Mouse (Mus musculus) myocyte (in vitro differentiated cells): ENCODE data around the gene Tspan31. TPM values are rescaled to one million over a fixed set of nuclear protein-coding genes. Genes with fewer than 3 reads are reported as not detected.

Experiments
- H3K27me3 ChIP-seq: one replicate; pipeline ENCODE4 v1.6.1; 2011; ENCODE audit not compliant: control insufficient read depth, insufficient read depth, insufficient read length
- H3K36me3 ChIP-seq: one replicate; pipeline ENCODE4 v1.6.1; 2011; ENCODE audit not compliant: control insufficient read depth, insufficient read depth
- H3K4me2 ChIP-seq: one replicate; pipeline ENCODE4 v1.6.1; 2011; ENCODE audit warnings: low read depth, control low read depth
- H3K4me3 ChIP-seq: one replicate; pipeline ENCODE4 v1.5.1; 2011; ENCODE audit warnings: mild to moderate bottlenecking, control low read depth, moderate library complexity
- H3K79me2 ChIP-seq: one replicate; pipeline ENCODE4 v1.6.1; 2011; ENCODE audit not compliant: control insufficient read depth, insufficient read depth
- H3ac ChIP-seq: one replicate; pipeline ENCODE4 v1.6.1; 2011; ENCODE audit not compliant: control insufficient read depth, insufficient read length
- CEBPB ChIP-seq: IDR thresholded peaks from 2 replicates; pipeline ENCODE4 v1.6.1; 2011; ENCODE audit warnings: mild to moderate bottlenecking, moderate library complexity; ENCODE audit not compliant: poor library complexity, insufficient read depth, severe bottlenecking
- E2F4 ChIP-seq: IDR thresholded peaks from one replicate; pipeline ENCODE4 v1.6.1; 2011; ENCODE audit warnings: mild to moderate bottlenecking, control low read depth, moderate library complexity; ENCODE audit not compliant: insufficient read depth
- MAX ChIP-seq: IDR thresholded peaks from one replicate; pipeline ENCODE4 v1.6.1; 2011; ENCODE audit warnings: low read depth, mild to moderate bottlenecking, control low read depth
- MYOD1 ChIP-seq, 3 experiments: IDR thresholded peaks; one replicate each; pipeline ENCODE4 v1.6.1; 2011; ENCODE audit warnings: control low read depth in 2 of 3, low read depth in 2 of 3, mild to moderate bottlenecking in 2 of 3, moderate library complexity in 1 of 3; ENCODE audit not compliant: insufficient read length in 2 of 3, control insufficient read depth in 1 of 3
- MYOG ChIP-seq, 3 experiments: IDR thresholded peaks; one replicate each; pipeline ENCODE4 v1.6.1; 2011; ENCODE audit warnings: control low read depth in 2 of 3, low read depth in 2 of 3, mild to moderate bottlenecking in 2 of 3; ENCODE audit not compliant: insufficient read length in 2 of 3, control insufficient read depth in 1 of 3, insufficient read depth in 1 of 3
- POLR2A ChIP-seq: IDR thresholded peaks from one replicate; pipeline ENCODE4 v1.6.1; 2011; ENCODE audit warnings: low read depth, mild to moderate bottlenecking, control low read depth, moderate library complexity; ENCODE audit not compliant: insufficient read length
- POLR2AphosphoS2 ChIP-seq: IDR thresholded peaks from one replicate; pipeline ENCODE4 v1.6.1; 2011; ENCODE audit warnings: low read depth, control low read depth; ENCODE audit not compliant: insufficient read length
- REST ChIP-seq: IDR thresholded peaks from one replicate; pipeline ENCODE4 v1.6.1; 2011; ENCODE audit warnings: mild to moderate bottlenecking, control low read depth, moderate library complexity; ENCODE audit not compliant: insufficient read depth, insufficient read length
- SRF ChIP-seq: IDR thresholded peaks from one replicate; pipeline ENCODE4 v1.6.1; 2011; ENCODE audit warnings: low read depth; ENCODE audit not compliant: control insufficient read depth, insufficient read length
- TCF12 ChIP-seq: IDR thresholded peaks from one replicate; pipeline ENCODE4 v1.6.1; 2011; ENCODE audit warnings: mild to moderate bottlenecking, control low read depth; ENCODE audit not compliant: poor library complexity, insufficient read depth, severe bottlenecking
- TCF3 ChIP-seq: IDR thresholded peaks from one replicate; pipeline ENCODE4 v1.6.1; 2011; ENCODE audit warnings: low read depth, control low read depth; ENCODE audit not compliant: insufficient read length
- USF1 ChIP-seq: IDR thresholded peaks from one replicate; pipeline ENCODE4 v1.6.1; 2011; ENCODE audit warnings: low read depth, mild to moderate bottlenecking, control low read depth, moderate library complexity
- polyA plus RNA-seq: library from polyadenylated mRNA; unstranded; fragments of >200 nt; fragmentation: generic; extraction: Trizol; gene quantifications from one replicate; pipeline ENCODE4 v1.2.1, GENCODE M21; 2012; ENCODE audit warnings: missing spikeins

Gene Tspan31
- polyA plus RNA-seq: 139 TPM

DNA sequence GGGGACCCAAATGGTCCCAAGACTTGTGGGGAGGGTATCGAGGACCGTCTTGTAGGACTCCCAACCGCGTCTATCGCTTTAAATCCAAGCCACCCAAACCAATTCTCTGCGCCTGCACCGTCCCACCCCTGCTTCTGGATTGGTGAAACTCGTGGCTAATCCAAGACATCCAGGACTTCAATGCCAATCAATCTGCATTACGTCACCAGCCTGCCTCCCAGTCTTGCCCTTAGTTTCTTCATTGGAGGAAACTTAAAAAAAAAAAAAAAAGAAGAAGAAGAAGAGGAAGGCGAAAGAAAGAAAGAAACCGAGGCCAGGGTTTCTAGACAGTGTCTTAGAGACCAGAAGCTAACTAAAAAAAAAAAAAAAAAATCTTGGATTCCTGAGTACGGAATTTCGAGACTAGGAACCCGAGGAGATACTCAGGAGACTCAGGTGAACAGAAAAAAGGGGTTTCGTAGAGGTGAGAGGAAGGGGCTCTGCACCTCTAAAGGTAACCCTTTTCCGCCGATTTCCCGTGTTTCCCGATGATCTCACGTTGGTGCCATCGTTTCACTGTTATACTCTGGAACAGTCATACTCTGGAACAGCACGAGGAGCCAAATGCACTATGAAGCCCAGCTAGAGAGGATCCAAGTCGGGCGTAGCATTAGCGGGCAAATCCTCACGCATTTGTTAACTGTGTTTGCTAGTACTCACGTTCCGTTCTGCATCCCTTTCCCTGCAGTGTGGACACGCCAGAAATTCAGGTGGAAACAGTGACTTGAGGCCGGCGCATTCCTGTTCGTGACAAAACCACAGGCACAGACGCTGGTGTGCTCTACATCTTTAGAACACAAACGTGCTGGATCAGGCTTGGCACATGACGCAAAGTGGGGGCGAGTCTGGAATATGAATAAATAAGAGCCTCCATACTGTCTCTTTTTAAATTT lies at the start of gene Tspan31:
Tspan31 (minus strand) TSS at position 75 of the 932 bp plus-strand sequence.
- H3K4me2 ChIP-seq: peak within 1 kb of the TSS; percentile 97
- peaks cover 27% of the 10 kb centered on the region for H3K36me3 ChIP-seq
- peak within 1 kb of the TSS; percentile 98 for H3K4me3 ChIP-seq
- TF ChIP-seq USF1 (no peak), TCF3 (no peak), POLR2AphosphoS2 (peak; percentile 81), TCF12 (no peak), E2F4 (no peak), MYOD1 (IDR thresholded peaks at IDR 0.05; ENCODE audit: control insufficient read depth in 1 of 3, insufficient read length in 2 of 3, low read depth in 2 of 3) (no peak), REST (no peak), CEBPB (peak; percentile 47; the same call in 1 of the 2 replicates), MAX (no peak), POLR2A (peak; percentile 29), MYOG (IDR thresholded peaks at IDR 0.05; ENCODE audit: control insufficient read depth in 1 of 3, insufficient read depth in 1 of 3, insufficient read length in 2 of 3, low read depth in 2 of 3) (no peak), SRF (no peak)
- H3ac ChIP-seq: peak within 1 kb of the TSS; percentile 41
- no peaks in the 10 kb centered on the region for H3K27me3 ChIP-seq
- H3K79me2 ChIP-seq: peaks cover 23% of the 10 kb centered on the region

DNA sequence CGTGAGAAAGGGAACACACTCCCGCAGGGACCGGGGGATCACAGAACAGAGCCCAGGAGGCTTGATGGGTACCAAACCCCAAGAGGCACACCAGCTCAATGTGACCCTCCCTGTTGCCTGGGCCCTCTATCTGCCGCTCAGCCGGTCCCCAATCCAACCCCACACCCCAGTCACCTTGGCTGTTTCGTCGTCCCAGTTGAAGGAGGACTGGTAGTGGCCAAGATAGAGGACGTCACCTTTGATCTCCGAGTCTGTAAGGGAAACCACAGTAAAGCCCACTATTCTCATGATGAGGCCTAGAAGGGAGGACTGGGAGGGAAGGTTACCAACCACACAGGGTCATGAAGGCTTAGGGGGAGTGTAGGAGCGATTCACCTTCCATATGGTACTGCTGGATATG lies 49.2 kb upstream of the Tspan31 start:
- no peak for TF ChIP-seq TCF3
- TF ChIP-seq POLR2AphosphoS2: no peak
- TF ChIP-seq POLR2A: no peak
- no peak for TF ChIP-seq SRF
- no peak for TF ChIP-seq REST
- TF ChIP-seq MYOG (IDR thresholded peaks at IDR 0.05; ENCODE audit: control insufficient read depth in 1 of 3, insufficient read depth in 1 of 3, insufficient read length in 2 of 3, low read depth in 2 of 3): no peak
- no peak for TF ChIP-seq USF1
- no peak for TF ChIP-seq MYOD1 (IDR thresholded peaks at IDR 0.05; ENCODE audit: control insufficient read depth in 1 of 3, insufficient read length in 2 of 3, low read depth in 2 of 3)
- TF ChIP-seq E2F4: no peak
- Histone ChIP-seq H3K4me2 (no peak overlapping the region), H3K79me2 (no peaks in the 10 kb centered on the region), H3ac (no peak overlapping the region), H3K4me3 (peak overlapping the region; percentile 79), H3K27me3 (no peaks in the 10 kb centered on the region), H3K36me3 (peaks cover 12% of the 10 kb centered on the region)

DNA sequence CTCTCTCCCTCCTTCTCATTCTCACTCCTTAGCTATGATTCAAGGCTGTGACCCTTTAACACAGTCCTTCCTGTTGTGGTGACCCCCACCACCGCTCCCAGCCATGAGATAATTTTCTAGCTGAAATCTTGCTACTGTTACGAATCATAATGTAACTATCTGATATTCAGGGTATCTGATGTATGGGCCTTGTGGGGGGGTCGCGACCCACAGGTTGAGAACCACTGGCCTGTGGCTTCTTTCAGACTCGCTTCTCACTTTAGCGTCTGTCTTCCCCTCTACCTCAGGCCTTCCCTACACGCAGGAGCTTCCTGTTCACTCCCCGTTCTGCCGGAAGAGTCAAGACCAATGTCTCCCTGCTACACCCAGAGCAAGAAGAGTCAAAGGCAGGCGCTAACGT lies 48.4 kb upstream of the Tspan31 start:
- no peak overlapping the region for H3K4me3 ChIP-seq
- peaks cover 12% of the 10 kb centered on the region for H3K36me3 ChIP-seq
- H3K79me2 ChIP-seq: no peaks in the 10 kb centered on the region
- H3K27me3 ChIP-seq: no peaks in the 10 kb centered on the region
- no peak for TF ChIP-seq E2F4
- TF ChIP-seq TCF12: no peak
- TF ChIP-seq SRF: no peak
- TF ChIP-seq MAX: no peak
- TF ChIP-seq MYOD1 (IDR thresholded peaks at IDR 0.05; ENCODE audit: control insufficient read depth in 1 of 3, insufficient read length in 2 of 3, low read depth in 2 of 3): no peak
- TF ChIP-seq TCF3: no peak
- no peak for TF ChIP-seq MYOG (IDR thresholded peaks at IDR 0.05; ENCODE audit: control insufficient read depth in 1 of 3, insufficient read depth in 1 of 3, insufficient read length in 2 of 3, low read depth in 2 of 3)
- no peak for TF ChIP-seq USF1
- no peak for TF ChIP-seq POLR2AphosphoS2
- no peak for TF ChIP-seq CEBPB
- no peak for TF ChIP-seq POLR2A
- TF ChIP-seq REST: no peak
- H3K4me2 ChIP-seq: no peak overlapping the region
- H3ac ChIP-seq: no peak overlapping the region

DNA sequence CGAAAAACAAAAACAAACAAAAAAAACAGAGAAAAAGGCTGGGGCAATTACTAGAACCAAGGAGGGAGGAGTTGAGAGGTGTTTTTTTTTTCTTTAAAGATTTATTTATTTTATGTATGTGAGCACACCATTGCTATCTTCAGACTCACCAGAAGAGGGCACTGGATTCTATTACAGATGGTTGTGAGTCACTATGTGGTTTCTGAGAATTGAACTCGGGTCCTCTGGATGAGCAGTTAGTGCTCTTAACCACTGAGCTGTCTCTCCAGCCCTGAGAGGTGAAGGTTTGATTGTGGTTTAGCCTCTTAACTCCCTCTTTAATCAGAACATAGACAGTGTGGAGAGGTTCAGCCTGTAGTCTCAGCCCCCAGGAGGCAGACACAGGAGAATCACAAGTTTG lies 45.0 kb upstream of the Tspan31 start:
- no peak overlapping the region for H3ac ChIP-seq
- H3K36me3 ChIP-seq: peaks cover 12% of the 10 kb centered on the region
- H3K79me2 ChIP-seq: no peaks in the 10 kb centered on the region
- H3K4me2 ChIP-seq: no peak overlapping the region
- no peaks in the 10 kb centered on the region for H3K27me3 ChIP-seq
- TF ChIP-seq TCF12 (no peak), USF1 (no peak), CEBPB (no peak), POLR2A (no peak), MAX (no peak), TCF3 (no peak), MYOD1 (IDR thresholded peaks at IDR 0.05; ENCODE audit: control insufficient read depth in 1 of 3, insufficient read length in 2 of 3, low read depth in 2 of 3) (no peak), REST (no peak), MYOG (IDR thresholded peaks at IDR 0.05; ENCODE audit: control insufficient read depth in 1 of 3, insufficient read depth in 1 of 3, insufficient read length in 2 of 3, low read depth in 2 of 3) (no peak), E2F4 (no peak), POLR2AphosphoS2 (no peak), SRF (no peak)
- H3K4me3 ChIP-seq: no peak overlapping the region
